Mouse (Mus musculus): ENCODE results near the gene Pcnx3.

Gene Pcnx3

DNA sequence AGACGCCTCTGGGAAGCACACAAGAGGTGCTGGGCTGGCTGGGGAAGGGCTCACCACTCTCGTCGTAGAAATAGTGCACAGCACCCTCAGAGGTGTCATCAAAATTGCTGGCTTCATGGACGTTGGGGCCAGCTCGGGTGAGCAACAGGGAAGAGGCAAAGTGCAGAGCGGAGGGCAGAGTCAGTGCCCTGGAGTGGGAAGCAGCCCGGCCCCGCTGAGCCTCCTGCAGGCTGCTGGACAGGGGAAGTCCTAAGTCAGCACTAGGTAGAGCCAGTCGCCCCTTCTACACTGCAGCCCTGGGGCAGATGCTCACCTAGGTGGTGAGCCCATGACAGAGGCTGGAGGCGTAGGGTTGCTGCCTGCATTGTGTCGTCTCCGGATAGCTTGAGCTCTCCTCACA, 4.5 kb downstream of the Pcnx3 start:
- no peak for DNase-seq (ENCODE audit: low spot score)

DNA sequence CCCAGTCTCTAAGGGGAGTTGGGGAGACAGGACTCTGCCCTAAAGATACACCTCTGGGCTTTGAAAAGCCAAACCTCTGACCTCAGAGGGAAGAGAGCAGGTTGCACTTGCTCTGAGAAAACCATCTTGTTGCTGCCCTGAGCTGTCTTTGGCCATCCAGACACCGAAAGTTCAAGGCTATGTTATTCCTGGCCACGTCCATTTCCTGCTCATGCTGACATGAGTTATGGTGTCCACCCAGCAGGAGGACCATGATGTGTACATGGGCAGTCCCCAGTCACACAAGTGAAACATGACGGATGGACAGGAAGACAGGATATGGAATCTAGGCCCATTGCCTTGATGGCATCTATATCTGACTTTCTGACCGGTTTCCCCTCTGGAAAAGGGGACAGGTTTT, 8.3 kb downstream of the Pcnx3 start:
- DNase-seq (ENCODE audit: low spot score) = no peak

DNA sequence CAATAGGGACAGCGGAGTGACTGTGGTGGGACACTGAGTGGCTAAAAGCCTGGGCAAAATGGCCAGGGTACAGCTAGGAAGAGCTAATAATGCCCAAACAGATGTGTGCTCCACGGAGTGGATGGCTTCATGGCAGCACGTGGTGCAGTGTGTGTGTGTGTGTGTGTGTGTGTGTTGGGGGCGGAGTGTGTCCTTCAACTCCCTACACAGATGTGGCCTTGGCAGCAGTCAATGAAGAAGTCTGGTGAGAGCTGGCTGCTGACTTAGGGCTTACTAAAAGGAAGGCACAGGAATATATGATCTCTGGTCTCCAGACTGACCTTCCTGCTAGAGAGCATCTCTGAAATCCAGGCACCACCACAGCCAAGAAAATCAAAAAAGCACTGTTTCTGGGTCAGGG, 20.3 kb downstream of the Pcnx3 start:
- DNase-seq (ENCODE audit: low spot score) = no peak

DNA sequence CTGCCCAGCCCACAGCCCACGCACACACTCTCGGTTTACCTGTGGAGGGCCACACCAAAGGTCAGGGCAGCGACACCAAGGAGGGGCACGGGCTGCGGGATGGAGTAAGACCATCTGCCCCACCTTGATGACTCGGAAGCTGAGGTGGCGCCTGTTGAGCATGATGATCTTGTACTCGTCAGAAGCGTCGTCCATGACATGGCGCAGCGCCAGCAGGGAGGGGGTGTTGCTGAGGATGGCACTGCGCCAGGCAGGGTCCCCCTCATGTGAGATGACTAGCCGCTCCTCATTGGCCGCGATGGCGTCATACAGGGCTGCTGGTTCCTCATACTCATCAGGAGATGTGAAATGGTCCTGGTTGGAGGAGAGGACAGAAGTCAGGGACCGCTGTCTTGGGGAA, 22.3 kb downstream of the Pcnx3 start:
- no peak for DNase-seq (ENCODE audit: low spot score)

DNA sequence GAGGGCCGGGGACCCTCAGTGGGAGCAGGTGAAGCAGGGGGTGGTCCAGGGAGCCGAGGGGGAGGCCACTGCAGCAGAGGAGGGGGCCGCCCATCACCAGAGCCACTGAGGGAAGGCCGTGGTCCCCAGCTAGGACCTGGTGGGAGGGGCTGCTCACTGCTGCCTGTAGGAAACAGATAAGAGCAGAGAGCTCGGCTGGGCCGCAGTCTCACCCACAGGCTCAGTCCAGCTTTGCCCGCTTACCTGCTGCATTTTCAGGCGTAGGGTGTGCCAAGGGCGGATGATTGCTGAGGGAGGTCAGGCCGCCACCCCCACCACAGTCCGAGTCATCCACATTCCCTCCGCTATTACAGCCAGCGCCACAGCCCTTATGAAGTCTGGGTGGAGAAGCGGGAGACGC, 23.2 kb downstream of the Pcnx3 start:
- no peak for DNase-seq (ENCODE audit: low spot score)

DNA sequence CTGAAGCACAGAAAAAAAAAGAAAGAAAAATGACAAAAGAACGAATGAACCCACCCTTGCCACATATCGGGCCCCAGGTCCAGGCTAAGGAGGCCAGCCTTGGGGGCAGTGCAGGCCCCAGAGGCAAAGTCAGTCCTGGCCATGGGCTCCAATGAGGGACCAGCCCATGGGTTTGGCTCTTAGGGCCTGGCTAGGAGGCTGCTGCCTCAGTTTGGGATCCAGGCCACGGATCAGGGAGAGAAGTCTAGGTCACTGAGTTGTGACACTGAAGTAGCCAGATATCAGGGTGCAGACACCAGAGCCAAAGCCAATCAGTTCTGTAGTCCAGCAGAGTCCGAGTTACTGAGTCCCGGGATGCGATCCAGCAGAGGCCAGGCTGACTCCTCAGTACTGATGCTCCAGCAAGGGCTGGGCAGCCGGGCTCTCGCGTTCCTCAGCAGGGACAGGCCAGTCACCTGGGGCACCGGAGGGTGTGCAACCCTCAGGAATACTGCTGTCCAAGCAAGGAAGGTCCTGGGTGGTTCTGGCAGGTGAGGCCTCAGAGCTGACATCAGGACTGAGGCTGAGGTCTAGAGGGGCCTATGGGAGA, 23.9 kb downstream of the Pcnx3 start:
- no peak for DNase-seq (ENCODE audit: low spot score)

DNA sequence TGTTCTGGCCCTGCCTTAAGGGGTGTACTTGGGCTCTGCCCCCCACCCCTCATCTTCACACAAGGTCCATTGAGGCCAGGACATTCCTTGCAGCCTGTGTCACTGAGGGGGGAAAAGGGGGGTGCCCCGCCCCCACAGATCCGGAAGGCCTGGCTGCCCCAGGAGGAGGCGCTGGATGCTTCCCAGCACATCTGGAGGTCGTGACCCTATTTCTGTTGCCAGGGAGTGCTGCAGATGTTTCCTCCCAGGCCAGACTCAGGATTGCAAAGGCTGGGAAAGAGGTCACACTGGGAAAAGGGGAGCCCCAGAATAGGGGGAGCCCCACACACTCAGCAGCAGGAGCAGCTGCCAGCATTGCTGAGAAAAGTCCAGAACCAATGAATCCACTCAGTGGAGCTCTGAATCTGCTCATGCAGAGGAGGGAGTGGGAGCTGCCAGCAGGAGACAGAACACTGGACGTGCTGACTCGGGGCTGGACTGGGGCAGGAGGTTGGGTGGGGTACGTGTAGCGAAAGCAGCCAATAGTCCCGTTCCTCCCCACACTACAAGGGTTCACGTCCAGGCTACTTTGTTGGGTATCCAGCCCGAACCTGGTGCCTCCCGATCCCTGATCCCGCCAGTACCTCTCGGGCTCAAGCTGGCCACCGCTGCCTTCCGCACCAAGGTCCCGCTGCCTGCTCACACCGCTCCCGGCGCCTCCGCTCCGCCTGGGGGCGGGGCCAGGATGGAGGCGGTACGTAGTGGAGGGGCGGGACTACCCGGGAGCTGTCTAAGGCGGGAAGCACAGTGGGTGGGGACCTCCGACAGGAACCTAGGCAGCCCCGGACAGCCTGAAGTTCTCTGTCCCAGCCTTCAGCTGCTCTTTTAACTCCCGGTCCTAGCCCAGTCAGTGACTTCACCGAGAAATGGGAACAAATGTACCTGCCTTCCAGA, 25.5 kb downstream of the Pcnx3 start, which contains the start of gene Sipa1:
Gene Sipa1, minus strand, starts transcription at position 727 of the 933 bp plus-strand sequence.
- DNase-seq (ENCODE audit: low spot score) = peak; percentile 94

DNA sequence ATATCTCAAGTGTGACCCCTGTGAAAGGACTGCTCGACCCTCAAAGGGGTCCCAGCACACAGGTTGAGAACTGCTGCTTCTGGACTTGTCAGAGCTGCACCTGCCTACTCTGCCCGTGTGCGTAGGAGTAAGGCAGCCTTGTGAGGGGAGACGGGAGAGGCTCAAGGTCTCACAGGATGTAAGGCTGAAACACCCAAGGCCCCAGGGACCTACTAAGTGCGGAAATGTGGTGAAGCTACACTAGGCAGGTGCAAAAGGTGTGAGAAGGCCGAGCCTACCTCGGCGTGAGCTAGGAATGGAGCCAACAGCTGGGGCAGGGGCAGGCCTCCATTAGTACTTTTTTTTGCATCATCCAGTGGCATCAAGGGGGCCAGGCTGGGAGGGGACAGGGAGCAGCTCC, 26.4 kb downstream of the Pcnx3 start:
- DNase-seq (ENCODE audit: low spot score) = no peak

DNA sequence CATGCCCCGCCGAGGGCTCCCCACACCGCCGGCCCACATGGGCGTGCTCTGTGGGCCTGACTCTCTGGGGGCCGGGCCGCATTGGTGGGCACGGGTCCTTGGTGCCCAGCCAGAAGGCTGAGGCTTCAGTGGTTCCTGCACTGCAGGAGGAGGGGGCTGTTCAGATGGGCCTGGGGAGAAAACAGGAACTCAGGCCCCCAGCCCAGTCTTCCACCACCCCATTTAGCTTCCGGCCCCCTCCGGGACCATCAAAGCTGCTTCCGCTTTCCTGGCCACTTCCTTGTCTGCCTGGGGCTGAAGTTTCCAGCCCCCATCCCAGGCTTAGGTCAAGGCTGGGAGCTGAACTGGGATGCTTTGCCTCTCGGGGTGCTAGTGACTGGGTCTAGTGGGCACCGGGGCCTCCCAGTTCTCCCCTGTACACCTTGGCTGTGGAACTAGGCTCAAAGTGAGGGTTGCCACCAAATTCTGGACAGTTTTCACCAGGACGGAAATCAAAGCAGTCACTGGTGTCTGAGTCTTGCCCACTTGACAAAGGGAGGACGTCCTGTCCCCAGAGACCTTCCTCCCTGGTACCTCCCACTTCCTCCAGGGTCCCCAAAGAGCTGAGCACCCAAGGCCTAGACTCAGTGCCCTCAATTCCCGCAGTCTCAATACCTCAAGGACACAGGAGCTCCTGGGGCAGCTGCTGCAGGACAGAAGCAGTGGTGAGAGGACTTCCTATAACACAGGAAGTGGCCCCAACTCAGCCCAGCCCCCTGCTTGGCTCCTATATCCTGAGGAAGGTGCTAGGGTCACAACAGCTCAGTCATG, 27.6 kb downstream of the Pcnx3 start:
- no peak for DNase-seq (ENCODE audit: low spot score)

DNA sequence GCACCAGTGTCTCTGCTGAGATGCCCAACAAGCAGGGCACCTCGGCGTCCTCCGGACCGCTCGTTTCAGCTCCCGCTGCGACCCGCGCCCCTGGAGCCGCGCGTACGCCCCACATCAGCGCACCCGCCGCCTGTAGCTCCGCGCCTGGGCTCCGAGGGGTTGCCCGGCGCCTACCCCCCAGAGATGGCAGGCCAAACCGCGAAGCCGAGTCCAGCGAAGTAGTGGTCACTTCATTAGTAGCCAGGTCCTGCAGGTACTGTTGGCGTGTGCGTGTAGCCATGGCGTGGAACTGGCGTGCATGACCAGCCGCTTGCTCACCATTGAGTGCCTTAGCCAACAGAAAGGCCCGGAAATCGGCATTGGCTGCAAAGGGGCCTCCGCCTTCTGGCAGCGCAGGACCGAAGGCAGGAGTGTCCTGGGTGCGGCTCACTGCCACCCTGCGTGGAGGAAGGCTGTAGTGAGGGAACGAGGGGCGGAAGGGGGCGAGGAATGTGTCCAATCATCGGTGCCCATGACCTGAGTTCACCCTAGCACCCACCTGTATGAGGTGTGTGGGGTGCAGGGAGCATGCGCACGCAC, 33.9 kb downstream of the Pcnx3 start:
- no peak for DNase-seq (ENCODE audit: low spot score)

DNA sequence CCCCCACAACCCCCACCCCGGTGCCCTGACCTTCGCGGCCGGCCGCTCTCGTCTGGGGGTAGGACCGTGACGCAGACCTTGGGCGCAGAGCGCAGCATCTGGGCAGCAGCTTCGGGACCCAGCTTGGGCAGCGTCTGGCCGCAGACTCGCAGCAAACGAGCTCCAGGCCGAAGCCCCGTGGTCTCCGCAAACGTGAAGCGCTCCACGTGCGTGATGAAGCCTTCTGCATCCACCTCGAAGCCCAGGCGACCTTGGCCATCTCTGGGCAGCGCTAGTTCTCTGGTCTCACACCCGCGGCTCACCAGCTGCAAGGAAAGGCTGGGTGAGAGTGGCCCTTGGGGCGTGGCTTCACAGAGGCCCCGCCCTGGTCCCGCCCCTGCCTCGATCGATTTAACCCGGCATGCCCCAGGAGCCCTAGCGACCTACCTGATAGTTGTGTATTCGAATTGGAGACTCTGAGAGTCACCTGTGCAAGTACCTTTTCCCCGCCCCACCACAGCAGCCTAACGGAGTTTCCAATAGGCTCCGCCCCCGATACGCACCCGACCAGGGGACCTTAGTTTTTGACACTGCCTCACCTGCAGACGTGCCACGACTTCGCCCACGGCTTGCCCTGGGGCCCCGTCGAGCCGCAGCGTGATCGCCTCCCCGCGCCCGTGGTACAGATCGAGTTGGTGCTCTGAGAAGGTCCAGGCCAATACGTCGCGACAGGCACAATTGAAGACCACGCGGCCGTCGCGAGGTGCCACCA, 34.6 kb downstream of the Pcnx3 start:
- DNase-seq (ENCODE audit: low spot score) = no peak

DNA sequence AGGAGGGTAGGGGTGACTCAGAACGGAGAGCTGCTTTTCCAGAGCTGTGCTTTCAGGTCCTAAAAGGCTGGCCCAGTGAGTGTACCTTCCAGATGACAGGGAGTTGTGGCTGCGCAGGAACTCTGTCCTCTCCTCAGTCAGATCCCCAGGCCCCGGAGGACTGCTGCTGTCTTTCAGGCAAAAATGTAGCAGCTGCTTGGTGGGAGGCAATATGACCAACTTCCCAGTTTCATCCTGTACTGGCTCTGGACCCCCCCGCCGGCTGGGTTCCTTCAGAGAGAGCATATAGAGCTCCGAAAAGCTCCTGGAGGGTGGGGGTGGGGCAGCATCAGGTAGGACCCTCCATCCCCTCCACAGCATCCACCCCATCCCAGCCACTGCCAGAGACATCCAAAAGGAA, 36.1 kb downstream of the Pcnx3 start:
- no peak for DNase-seq (ENCODE audit: low spot score)

DNA sequence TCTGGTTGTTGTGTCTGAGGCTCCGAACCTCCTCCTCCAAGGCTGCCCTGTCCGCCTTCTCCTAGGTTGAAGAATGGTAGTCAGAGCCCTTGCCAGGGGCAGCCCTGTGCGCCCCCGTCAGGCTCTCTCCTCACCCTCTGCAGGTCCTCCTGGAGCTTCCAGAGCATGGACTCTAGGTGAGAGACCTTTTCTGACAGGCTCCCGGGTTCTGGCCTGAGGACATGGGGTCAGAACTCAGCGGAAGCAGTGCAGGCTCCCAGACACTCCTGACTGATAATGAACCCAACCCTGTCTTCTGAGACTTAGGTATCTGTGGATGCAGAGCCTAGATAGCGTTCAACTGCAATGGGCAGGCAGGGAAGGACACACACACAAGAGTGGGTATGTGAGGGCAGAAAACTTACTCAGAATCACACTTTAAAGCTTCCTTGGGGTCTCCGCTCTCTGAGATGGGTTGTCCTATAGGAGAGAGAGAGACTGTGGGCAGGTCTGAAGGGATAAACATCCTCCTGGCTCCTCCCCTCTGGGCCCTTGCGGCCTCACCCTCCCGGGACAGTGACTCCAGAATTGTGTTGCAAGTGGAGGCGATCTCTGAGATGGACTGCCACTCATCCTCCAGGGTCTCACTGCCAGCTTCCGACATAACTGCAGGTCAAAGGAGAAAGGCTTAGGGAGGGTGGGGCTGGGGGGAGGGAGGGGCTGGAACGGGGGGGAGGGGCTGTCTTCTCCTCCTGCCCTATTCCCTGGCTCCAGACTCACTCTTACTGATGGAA, 37.0 kb downstream of the Pcnx3 start:
- DNase-seq (ENCODE audit: low spot score) = no peak

DNA sequence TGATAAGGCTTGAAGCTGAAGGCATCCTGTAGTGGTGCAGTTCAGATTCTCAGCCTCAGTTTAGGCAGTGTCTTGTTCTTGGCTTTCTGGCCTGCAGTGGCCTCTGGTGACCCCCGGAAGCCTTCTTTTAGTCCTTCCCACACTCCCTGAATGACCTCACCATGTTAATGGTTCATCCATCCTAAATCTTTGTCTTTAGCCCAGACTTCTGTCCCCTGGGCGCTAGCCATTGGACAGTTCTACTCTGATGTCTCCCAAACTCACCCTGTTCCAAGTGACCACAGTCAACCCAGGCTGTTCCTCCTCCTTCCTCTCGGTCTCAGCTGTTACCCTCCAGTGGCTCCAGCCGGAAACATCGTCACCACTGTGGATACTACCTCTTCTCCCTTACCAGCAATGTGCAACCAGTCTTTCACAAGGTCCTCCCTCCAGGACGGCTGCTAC, 39.4 kb downstream of the Pcnx3 start:
- no peak for DNase-seq (ENCODE audit: low spot score)

DNA sequence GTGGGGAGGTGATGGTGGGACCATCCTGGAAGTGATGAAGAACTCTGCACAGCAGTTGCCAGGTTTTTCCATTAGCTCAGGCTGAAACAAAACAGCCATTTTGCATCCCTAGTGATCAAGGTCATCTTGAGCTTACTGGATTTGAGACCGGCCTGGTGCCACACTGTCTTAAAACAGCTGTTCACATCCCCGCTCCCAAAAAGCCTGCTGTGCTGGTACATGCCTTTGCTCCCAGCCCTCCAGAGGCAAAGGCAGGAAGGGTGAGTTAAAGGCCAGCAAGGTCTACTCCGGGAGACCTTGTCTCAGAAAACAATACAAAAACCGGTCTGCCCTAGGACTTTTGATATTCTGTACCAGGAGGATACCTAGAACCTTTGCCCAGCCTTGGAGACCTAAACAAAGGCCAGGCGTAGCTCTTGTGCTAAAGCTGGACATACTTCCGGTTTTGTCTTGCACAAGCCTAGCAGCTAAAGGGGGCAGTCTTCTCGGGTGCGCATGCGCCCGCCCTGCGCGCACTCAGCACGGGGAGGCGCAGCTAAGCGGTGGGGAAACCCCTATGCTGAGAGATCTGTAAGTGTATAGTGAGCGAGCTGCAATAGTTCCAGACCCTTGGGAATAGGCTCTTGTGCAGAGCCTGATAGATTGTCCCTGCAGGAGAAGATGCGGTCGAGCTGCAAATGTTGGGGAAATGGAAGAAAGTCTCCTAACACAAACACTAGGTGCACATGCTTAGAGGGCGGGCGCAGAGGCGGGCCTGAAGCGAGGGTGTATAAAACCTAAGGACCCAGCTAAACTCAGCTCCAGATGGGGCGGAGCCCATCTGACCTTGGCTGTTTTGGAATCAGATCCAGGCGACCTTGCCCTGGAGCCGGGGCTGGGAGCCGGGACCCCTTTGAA, 40.1 kb downstream of the Pcnx3 start:
- DNase-seq (ENCODE audit: low spot score) = peak; percentile 75

DNA sequence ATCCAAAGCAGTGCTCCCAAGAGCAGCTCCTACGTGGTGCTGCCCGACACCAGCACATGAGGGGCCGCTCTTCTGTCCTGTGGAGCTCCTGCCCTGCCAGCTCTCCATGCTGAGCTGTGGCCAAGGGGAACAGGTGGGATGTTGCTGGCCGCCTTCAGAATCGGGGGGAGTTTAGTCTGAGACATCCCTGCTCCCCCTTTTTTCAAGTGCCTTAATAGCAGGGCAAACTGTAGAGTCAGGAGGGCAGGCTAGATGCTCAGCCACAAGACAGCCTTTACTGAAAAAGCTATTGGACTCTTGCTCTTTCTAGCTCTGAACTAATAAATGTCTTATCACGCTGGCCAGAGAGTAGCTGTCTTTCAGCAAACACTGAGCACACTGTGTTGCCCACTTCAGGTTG, 40.9 kb downstream of the Pcnx3 start:
- DNase-seq (ENCODE audit: low spot score) = no peak

DNA sequence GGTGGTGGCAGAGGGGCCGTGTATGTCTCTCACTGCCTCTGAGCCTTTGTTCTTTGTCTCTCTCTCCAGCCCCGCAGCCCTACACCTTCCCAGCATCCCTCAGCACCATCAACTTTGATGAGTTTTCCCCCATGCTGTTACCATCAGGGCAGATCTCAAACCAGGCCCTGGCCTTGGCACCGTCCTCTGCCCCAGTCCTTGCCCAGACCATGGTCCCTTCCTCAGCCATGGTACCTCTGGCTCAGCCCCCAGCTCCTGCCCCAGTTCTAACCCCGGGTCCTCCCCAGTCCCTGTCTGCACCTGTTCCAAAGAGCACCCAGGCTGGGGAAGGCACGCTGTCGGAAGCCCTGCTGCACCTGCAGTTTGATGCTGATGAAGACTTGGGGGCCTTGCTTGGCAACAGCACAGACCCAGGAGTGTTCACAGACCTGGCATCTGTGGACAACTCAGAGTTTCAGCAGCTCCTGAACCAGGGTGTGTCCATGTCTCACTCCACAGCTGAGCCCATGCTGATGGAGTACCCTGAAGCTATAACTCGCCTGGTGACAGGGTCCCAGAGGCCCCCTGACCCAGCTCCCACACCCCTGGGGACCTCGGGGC, 41.9 kb downstream of the Pcnx3 start:
- no peak for DNase-seq (ENCODE audit: low spot score)

DNA sequence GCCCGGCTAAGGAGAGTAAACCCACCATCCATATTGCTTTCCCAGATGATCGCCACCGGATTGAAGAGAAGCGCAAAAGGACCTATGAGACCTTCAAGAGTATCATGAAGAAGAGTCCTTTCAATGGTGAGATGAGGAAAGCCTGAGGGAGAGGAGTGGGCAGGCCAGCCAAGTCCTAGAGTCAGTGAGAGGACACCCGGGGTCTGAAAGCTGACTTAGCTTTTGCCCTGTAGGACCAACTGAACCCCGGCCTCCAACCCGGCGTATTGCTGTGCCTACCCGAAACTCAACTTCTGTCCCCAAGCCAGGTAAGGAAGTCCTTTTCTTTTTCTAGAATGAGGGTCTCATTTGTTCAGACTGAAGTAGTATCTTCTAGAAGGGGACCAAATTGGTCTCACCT, 43.4 kb downstream of the Pcnx3 start:
- no peak for DNase-seq (ENCODE audit: low spot score)

DNA sequence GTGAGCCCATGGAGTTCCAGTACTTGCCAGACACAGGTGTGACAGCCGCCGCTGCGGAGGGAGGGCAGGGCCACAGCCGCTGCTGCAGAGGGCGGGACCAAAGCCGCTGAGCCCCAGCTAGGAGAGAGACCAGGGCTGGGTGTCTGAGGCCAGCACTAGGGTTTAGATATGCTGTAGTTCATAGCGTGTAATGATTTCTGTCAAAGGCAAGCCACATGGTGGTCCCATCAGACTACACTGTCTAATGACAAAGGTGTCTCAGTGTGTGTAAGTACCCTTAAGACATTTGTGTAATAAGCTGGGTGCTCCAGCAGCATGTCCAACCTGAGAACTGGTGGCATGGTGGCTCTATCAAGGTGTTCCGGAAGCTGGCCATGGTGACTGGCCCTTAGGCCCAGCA, 47.1 kb downstream of the Pcnx3 start:
- DNase-seq (ENCODE audit: low spot score) = no peak
